Mouse (Mus musculus): ENCODE data around the gene Slc51a.

DNA sequence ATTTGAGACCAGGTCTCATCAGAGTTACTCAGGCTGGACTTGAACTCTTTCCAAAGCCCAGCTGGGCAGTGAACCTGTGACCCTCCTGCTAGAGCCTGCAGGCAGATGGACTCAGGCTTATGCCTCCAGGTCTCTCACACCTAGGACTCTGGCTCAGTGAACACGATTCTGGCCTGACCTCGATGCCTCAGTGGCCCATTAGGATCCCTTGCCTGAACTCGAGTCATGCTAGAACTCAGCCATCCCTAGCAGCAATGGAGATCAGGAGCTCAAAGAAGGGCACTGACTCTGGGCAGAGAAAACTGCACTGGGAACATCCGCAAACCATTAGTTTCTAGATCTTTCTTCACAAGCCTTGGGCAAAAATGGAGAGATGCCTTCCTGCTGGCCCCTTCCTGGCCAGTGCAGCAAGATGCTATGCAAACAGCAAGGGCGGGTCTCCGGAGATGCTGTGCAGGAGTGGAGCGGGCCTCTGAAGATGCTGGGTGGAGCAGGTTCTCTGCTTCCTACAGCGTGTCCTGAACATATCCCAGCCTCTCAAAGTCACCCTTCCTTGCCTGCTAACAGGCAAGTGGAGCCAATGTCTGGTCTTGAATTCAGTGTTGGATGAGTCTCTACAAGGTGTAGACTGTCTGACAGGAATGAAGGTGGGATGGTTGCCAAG lies 24.3 kb upstream of the Slc51a start:
- no peak for TF ChIP-seq CTCF (IDR thresholded peaks at IDR 0.05; ENCODE audit: low read depth)
- TF ChIP-seq EP300 (optimal IDR thresholded peaks at IDR 0.05) = no peak
